In the genomic region with DNA sequence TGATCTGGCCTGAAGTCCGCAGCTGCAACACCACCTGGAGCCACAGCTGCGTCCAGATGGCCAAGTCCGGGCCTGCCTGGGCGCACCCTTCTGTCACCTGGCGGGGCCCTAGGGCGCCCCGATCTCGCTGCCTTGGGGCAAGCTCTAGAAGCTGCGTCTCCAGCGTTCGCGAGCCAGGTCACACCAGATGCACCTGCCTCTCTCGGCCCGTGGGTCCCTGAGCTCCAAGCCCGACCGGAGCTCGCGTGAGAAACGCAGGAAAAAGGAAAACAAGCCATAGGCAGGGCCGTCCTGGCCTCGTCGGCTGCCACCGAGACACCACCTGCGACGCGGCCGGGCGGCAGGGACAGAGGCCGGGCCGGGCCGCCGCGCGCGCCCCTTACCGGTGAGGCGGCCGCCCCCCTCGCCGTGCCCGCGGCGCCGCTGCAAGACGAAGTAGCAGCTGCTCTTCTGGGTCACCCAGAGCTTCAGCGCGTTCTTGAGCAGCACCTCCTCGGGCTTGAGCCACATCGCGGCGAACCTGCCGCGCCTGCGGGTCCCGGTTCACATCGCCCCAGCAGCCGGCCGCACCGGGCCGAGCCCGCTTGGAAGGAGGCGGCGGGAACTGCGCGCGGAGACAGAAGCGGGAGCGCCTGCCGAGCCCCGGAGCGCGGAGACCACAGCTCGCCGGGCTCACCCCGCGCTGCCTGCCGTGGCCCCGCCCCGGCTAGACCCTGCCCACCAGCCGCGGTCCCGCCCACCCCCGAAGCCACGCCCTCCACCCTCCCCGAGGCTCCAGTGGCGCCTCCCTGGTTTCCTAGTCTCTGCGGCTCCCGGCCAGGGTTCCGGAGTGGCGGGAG, we compare ENCODE assay signal across 8 mouse cellular contexts. TPM values are rescaled to one million over a fixed set of nuclear protein-coding genes. Genes with fewer than 3 reads are reported as not detected.
DNase-seq lines count a peak whose midpoint lies in the region; ATAC-seq lines count a peak whose summit lies in the region.

TSS of gene Tbc1d8 (minus strand) at position 699 of the 839 bp plus-strand sequence.

- intact Hi-C loops in gastrocnemius, postnatal 14 days (cut with DNase I; ENCODE audit: low total_unique reads), result no loop called here
- intact Hi-C loops in left cerebral cortex, postnatal 14 days (cut with DNase I), result no loop called here

- DNase-seq in adrenal gland, adult 2 months, result peak; percentile 93
- peak; percentile 91 for DNase-seq in embryo, embryonic 10.5 days (ENCODE audit: low spot score)
- DNase-seq in gastrocnemius, postnatal 14 days, result peak; percentile 94
- peak; percentile 70 to 83 for DNase-seq in left cerebral cortex, postnatal 14 days (ENCODE audit: low spot score in 2 of 2)
- DNase-seq in right cerebral cortex, postnatal 25 days, result peak; percentile 88
- DNase-seq in urinary bladder, postnatal 36 days (ENCODE audit: low spot score in 2 of 2), result peak; percentile 84 to 91

- ATAC-seq in inflammation-experienced regulatory T-cells, adult 6 months, result peak; percentile 85
- peak; percentile 78 for ATAC-seq in megakaryocyte-erythroid progenitor cell, adult 5-6 weeks (replicated peaks; ENCODE audit: low FRiP score, low TSS enrichment, poor library complexity, severe bottlenecking)

RNA-seq across cellular contexts. Expression of gene Tbc1d8, which starts in this region (rescaled TPM):
- 10 to 100 TPM in 1 of 2 experiments, 1 to 10 TPM in 1; 6.0 to 20.3 TPM for total RNA-seq in adrenal gland, adult 2 months (2021)
- 9.1 and 9.2 TPM in 2 replicates for polyA plus RNA-seq in adrenal gland, adult 2 months (2012; rRNA removed)
- total RNA-seq in gastrocnemius, postnatal 14 days (2021), result 1 to 10 TPM; 6.7 to 7.0 TPM
- polyA plus RNA-seq in inflammation-experienced regulatory T-cells, adult 6 months (2017; shearing (Covaris generic)), result 1 to 10 TPM in 1 of 3 experiments, under 1 TPM in 2; 0.78 to 2.0 (median 0.92) TPM
- 10 to 100 TPM; 13.9 to 16.8 TPM for total RNA-seq in left cerebral cortex, postnatal 14 days (2021)
- 14.1 and 25.6 TPM in 2 replicates for total RNA-seq in megakaryocyte-erythroid progenitor cell, adult 5-6 weeks (2014; fragmentation: Nextera tagmentation)
- 4.9 and 13.1 TPM in 2 replicates for total RNA-seq in megakaryocyte-erythroid progenitor cell, adult 5-6 weeks (2017)

Comparison
In these comparisons a context has a peak if more than half of its experiments do, and no peak if none do; other contexts are left out.
1. Peak in every context shown above with its lines: DNase-seq and ATAC-seq.